Mouse (Mus musculus): ENCODE measurements around the gene Net1.

DNA sequence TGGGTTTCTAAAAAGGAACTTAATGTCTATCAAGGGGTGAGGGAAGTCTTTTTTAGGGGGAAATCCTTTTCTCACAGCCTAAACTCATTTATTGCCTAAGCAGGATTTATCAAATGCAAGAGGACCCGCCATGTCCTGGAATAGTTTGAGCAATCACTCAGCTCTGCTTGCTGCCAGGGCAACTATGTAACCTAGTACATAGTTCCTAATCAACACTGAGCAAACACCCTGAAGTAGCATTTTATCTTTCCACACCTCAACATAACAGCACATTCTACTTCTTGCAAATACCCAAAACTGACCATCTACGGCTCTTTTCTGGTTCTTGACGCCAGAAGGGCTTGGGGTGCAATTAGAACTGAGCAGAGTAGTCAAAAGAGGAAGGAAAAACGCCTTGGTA lies 9.8 kb downstream of the Net1 start:
- TF ChIP-seq CTCF (IDR thresholded peaks at IDR 0.05; ENCODE audit: extremely low read depth, insufficient read depth, insufficient read length, insufficient replicate concordance) (no peak), POLR2A (IDR thresholded peaks at IDR 0.05; ENCODE audit: low read depth, low read length) (no peak)
